Mouse (Mus musculus) kidney, adult 2 months (tissue): ENCODE results near the gene Efna4.

ENCODE experiments used
- CTCF ChIP-seq: fragments of 200-500 bp; conservative IDR thresholded peaks from 2 replicates; pipeline ENCODE4 v1.5.1; 2011; ENCODE audit warnings: low read depth, mild to moderate bottlenecking, control low read depth, low read length, moderate library complexity, mixed read lengths; ENCODE audit not compliant: insufficient read depth, insufficient read length
- POLR2A ChIP-seq: fragments of 200-500 bp; IDR thresholded peaks from one replicate; pipeline ENCODE4 v1.6.1; 2011; ENCODE audit warnings: low read depth, low read length, control low read depth

GRCm38 (mm10) chr3:89355512-89355902, 17.7 kb upstream of the Efna4 start:
- TF ChIP-seq CTCF (no peak), POLR2A (no peak)
